Mouse (Mus musculus): Measurements from ENCODE around the gene Gbp4.
"Not testable (repeated sequence)": the region's sequence is repeated elsewhere in the genome, so short reads cannot be mapped to it uniquely, and the experiment has no call there.

Gbp4 gene

DNA sequence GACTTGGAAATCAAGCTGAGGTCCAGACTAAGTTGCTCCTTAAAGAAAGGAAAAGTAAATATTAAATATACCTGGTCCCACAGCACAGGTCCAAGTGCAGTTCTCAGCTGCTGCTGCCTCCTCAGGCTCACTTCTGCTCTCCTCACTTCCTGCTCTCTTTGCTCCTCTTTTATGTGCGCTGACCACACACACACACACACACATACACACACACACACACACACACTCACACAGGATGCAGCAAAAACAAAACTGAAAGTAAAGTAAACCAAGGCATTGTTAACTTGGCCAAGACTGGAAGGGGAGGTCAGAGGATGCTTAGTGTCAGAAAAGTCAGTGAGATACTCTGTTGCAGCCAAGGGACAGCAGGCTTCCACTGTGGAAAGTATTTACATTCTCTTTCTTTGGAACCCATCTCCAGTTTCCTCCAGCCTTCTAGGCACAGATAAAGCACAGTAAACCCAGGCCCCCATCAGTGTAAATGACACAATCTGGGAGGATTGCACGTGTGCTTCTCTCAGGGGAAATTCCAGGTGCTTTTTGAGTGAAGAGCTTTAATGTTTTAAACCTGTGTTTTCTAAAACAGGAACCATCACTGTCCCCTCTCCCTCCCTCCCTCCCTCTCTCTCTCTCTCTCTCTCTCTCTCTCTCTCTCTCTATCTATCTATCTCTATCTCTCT is at the start of gene Gbp4, which contains the start of the genes Gbp9 and Gbp8:
TSS of gene Gbp4 (minus strand) at position 178 of the 680 bp plus-strand sequence.
TSS of gene Gbp9 (minus strand) at position 131 of the 680 bp plus-strand sequence.
TSS of gene Gbp8 (minus strand) at position 132 of the 680 bp plus-strand sequence.
- DNase-seq, result peak; percentile 30

DNA sequence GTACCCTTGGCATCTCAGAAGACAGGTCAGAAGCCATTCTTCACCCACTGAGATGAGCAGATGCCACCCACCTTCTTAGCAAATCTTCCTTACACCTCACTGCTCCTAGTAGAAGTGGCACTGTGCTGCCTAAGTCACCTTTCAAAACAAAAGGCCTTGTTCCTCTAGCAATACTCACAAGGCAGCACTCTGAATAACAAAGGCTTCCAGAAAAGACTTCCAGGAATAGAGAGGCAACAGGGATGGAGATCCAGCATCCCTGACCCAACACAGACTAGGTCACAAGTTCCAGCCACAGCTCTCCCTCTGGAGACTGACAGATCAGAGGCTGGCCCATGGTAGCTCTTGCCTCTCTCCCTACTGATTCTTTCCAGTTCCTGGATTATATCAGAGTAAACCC is 42.1 kb upstream of the Gbp4 start:
- DNase-seq, result no peak

DNA sequence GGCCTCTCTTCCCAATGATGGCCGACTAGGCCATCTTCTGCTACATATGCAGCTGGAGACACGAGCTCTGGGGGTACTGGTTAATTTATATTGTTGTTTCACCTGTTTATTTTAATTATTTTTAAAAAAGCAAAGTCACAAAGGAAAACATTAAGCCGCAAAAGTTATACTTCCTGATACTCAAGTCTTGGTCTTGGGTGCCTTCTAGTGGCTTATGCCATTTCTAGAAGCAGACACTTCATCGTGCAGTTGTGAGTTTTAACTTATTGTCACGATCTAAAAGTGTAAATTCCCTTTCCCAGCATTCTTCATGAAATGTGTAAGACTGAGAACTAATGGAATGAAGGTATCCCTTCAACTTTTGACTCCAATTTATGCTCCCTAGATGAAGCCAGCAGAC is 17.2 kb upstream of the Gbp4 start:
- no peak for DNase-seq

DNA sequence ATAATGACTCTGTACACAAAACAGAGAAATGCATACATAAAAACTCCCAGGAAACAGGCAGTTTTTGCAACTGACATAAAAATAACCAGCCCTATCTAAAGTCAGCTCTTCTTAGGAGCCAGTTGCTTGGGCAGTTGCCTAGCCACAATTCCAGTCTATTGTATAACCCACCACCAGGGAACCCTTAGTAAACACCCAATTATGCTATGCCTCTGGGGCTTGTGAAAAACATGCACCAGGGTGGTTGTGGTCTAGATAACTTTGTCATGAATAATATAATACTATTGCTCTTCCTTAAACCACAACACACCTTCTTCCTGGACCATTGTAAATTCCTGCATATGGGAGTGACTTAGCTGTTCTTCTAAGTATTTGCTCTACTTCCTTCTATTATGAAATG is 14.7 kb upstream of the Gbp4 start:
- no peak for DNase-seq

DNA sequence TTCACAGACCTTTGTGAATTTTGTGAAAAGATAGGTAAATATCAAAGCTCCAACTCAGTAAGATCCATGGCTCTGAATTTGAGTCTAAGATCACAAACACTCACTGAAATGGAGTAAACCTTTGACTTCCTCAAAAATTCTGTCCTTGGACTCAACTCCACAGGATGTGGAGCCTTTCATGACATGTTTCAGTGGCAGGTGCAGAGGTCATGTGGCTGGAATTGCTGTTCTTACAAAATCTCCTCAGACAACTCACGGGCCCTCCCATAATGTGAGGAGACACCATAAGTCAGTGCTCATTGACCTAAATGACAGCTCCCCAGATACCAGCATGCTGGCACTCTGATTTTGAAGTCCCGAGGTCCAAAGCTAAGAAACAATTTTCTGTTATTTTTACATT is 8.7 kb upstream of the Gbp4 start:
- not testable (repeated sequence) for DNase-seq

DNA sequence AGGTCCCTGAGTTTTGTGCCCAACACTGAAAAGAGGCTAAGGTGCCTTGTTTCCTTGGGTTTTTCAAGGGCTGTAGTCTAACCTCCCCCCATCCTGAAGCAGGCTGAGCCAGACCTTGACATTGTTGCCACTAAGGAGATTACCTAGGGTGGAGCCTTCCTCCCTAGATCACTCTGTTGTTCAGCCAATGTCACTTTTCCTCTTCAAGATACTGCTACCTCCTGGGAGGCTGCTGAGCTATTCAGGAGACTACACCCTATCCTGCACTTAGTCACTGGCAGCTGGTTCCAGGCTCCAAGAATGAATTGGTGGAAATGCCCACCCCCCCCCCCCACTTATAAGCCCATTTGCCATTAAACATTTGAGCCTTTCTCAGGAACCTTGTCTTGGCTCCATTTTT is 7.1 kb upstream of the Gbp4 start:
- peak; percentile 36 for DNase-seq

DNA sequence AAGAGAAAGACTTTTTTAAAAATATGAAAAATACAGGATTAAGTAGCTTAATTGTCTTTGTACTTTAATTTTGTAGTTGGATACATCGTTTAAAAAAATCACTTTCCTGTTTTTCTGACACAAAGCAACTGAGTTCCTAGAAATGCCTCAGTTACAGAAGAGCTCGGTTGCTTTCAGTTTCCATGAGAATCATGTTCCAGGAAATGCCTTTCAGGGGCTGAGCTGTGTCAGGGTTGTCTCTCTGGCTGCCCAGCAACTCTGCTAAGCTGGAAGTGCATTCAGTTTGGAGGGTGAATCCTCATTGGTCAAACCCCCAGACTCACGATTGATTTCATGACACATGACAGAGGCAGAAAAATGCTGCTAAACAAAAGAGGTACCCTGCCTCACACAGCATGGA is 6.3 kb upstream of the Gbp4 start:
- DNase-seq, result peak; percentile 22

DNA sequence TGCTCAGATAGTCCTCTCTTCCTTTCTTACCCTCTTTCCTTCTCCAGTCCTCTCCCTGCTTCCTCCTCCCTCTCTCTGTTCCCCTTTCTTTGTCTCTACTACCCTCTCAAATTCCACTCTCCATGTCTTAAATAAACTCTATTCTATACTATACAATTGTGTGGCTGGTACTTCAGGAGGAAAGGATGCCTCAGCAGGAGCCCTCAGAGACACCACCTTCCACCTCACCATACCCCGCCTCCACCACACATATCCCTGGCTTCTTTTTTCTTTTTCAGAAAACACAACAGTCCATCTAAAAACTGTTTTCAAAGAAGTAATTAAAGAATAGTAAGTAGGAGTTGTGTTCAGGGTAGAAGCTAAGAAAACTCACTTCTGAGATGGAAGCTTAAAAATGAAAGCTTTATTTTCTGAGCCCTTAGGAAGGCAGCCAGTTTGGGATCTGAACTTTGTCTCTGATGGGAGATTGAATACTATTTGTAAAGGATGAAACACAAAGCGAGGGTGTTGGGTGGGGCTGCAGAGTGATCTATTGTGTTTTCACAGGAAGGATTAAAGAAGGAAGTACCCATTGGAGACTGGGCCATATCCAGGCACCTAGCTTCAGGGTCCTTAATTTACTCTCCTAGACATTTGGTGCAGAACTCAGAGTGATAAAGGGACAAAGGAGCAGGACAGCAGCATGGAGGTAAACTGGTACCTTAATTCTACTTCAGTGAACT is 864 bp upstream of the Gbp4 start:
- DNase-seq, result not testable (repeated sequence)

DNA sequence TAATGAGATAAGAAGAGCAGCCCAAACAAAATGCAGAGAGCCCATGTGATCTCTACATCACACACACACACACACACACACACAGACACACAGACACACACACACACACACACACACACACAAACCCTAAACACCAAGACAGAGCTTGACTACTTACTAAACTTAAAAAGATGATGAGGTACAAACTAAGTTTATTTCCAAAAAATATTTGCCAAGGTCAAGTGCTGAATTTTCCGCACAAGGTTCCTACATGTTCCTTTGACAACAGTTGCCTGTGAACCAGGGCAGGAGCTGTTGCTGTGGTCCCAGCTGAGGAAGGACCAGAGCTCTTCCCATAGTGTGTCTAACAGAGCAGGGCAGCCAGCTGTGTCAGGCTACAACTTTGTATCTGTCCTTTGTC is 480 bp downstream of the Gbp4 start:
- DNase-seq, result no peak

DNA sequence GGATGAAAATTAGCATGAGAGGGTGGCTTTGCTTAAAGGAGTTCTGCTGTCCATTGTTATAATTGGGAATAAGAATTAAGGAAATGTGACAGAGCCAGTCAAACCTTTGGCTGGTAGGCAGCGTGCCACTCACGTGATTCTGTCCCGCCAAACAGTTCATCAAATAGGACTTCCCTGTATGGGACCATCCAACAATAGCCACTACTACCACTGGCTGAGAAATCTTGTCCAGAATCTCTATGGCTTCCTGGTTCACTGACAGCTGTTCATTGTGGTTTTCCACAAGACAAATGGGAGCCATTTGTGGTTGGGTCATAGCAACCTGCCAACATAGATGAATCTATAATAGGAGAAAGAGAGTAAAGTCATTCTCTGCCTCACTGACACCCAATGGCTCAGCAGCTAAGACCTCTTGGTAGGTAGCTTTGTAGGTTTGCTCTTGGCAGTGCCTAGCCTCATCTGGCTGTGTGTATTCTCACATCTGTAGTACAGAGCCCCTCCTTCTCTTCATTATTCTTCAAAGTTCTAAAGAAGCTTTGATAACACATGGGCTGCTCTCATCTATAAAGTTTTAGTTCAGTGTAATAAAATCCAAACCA is 2.6 kb downstream of the Gbp4 start:
- peak; percentile 11 for DNase-seq

DNA sequence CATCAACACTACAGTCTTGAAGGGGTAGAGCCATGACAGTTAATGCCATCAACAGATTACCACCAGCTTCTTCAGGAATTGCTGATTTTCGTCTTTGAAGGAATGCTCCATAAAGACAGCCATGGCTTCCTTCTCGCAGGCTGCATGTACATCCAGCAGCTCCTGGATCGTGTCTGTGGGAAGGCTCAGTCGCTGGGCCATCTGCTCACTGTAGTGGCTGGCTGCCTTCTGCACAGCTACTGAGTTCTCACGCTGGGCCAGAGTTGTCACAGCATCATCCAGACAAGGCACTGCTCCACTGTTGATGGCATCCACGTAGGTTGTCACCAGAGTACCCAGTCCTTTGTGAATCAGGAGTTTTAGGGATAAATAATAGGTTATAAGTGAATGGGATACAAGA is 17.7 kb downstream of the Gbp4 start:
- not testable (repeated sequence) for DNase-seq

DNA sequence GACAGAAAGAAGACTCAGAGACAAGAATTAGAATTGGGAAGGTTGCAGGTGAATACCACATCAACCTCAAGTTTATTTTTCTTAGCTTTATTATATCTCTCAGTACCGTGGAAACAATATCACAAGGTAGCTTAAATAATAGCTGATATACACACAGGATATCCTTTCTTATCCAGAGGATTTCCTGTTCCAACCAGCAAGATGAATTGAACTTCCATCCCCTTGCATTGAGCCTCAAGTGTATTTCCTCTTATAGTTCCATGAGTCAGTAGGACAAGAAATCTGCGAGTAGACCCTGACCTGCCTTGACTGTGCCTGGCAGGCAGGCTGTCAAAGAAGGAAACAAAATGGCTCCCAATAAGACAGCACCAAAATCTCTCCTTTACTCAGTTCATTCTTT is 23.6 kb downstream of the Gbp4 start:
- no peak for DNase-seq

DNA sequence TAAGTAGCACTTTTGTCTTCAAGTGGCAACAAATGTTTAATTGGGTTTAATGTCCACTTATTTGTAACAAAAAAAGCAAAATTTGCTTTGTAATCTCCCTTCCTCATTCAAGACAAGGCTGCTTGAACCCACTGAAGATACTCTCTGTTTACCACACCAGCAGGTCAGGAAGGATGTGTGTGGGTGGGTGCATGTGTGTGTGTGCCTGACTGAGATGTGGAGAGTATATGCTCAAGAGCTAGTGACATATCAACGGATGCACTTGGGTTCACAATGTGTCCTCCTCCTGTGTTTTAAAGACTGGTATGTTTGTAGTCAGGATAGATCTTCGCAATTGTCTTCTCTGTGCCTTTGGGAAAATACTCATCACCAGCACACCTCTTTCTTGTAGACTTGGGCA is 24.7 kb downstream of the Gbp4 start:
- DNase-seq, result no peak

DNA sequence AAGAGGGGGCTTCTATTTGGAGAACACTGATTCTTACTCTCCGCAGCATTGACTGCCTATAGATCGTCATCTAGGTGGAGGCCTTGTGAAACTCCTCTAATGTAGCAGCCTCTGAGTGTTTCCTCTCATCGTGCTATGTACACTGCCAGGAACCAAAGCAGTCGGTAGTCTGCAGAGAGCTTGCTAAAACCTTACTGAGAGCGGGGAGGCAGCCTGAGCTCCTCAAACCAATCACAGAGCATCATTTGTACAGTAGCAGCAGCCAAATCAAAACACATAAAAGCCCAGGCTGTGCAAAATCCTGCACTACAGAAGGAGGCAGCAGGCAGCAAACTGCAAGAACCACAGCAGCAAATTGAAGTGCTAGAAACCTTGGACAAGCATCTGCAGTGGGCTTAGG is 25.7 kb downstream of the Gbp4 start:
- DNase-seq, result no peak

DNA sequence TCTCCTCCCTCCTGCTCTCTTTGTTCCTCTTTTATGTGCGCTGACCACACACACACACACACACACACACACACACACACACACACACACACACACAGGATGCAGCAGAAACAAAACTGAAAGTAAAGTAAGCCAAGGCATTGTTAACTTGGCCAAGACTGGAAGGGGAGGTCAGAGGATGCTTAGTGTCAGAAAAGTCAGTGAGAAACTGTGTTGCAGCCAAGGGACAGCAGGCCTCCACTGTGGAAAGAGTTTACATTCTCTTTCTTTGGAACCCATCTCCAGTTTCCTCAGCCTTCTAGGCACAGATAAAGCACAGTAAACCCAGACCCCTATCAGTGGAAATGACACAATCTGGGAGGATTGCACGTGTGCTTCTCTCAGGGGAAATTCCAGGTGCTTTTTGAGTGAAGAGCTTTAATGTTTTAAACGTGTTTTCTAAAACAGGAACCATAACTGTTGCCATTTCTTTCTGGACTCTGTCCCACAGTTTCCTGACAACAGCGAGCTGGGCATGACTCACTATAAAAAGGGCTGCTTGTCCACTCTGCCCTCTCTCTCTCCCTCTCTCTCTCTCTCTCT is 29.0 kb downstream of the Gbp4 start:
- DNase-seq, result peak; percentile 38

DNA sequence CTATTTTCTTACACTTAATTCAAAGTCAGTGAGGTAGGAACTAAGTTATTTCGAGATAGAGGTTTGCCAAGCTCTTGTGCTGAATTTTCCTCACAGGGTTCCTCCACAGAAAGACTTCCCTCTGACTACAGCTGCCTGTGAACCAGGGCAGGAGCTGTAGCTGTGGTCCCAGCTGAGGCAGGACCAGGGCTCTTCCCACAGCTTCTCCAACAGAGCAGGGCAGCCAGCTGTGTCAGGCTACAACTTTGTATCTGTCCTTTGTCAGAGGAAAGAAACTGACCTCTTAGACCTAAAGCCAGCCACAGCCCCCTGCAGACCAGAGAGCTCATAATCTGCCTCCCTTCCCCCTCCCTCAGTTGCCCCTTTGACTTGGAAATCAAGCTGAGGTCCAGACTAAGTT is 29.6 kb downstream of the Gbp4 start:
- DNase-seq, result not testable (repeated sequence)

DNA sequence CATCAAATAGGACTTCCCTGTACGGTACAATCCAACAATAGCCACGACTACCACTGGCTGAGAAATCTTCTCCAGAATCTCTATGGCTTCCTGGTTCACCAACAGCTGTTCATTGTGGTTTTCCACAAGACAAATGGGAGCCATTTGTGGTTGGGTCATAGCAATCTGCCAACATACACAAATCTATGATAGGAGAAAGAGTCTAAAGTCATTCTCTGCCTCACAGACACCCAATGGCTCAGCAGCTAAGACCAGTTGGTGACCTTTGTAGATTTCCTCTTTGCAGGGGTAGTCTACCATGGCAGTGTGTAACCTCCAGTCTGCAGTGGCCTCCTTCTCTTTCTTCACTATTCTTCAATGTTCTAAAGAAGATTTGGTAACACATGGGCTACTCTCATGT is 33.7 kb downstream of the Gbp4 start:
- not testable (repeated sequence) for DNase-seq

DNA sequence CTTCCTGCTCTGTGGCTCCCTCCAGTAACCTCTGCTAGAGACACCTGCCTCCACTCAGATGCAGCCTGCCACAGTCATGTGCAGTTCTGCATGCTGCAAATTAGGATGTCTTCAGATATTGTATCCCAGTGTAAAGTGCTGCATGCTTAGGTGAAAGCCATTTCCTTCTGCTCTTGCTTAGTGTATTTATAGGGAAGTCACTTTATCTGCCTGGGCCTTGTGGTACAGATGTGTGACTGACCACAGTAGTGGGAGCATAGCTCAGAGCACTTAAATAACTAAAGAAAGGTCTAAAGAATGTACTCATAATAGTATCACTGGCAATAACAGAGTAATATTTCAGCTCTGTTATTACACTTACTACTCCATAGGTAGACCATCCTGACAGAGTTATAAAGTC is 57.5 kb downstream of the Gbp4 start:
- DNase-seq, result no peak

DNA sequence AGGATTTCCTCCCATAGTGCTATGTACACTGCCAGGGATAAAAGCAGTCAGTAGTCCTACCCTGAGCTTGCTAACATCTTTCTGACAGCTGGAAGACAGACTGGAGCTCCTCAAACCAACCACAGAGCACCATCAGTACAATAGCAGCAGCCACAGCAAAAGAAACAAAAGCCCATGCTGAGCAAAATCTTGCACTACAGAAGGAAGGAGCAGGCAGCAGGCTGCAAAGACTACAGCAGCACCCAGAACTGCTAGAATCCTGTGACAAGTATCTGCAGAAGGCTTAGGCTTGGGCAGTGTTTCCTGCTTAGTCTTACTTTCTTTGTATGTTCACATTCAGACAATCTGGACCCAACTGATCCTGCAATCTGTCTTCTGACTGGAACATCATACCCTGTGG is 71.0 kb downstream of the Gbp4 start:
- DNase-seq, result not testable (repeated sequence)

All from kidney, adult 11 months (tissue).